Mouse (Mus musculus) liver, adult (tissue): ENCODE measurements around the gene Arid3a.

Source experiments
- GATA4 ChIP-seq: IDR thresholded peaks from 2 replicates; pipeline ENCODE4 v1.6.1; 2014; ENCODE audit warnings: mild to moderate bottlenecking, low read length; ENCODE audit not compliant: insufficient replicate concordance

Gene Arid3a

GRCm38 (mm10) chr10:79949873-79950272 lies 23.0 kb downstream of the Arid3a start:
- no peak for TF ChIP-seq GATA4

GRCm38 (mm10) chr10:79950661-79951060 lies 23.8 kb downstream of the Arid3a start:
- TF ChIP-seq GATA4, result no peak

- TF ChIP-seq GATA4, result no peak
Measured at GRCm38 (mm10) chr10:79953946-79954345, 27.1 kb downstream of the Arid3a start.

GRCm38 (mm10) chr10:79955691-79956090 lies 28.8 kb downstream of the Arid3a start:
- TF ChIP-seq GATA4, result no peak

GRCm38 (mm10) chr10:79956643-79957154 lies 29.9 kb downstream of the Arid3a start:
- no peak for TF ChIP-seq GATA4

GRCm38 (mm10) chr10:79958140-79958816 lies 31.4 kb downstream of the Arid3a start:
- no peak for TF ChIP-seq GATA4

GRCm38 (mm10) chr10:79959847-79960601 lies 33.2 kb downstream of the Arid3a start, which contains the start of gene Wdr18:
Wdr18 (plus strand) TSS chr10:79960152.
- no peak for TF ChIP-seq GATA4

- no peak for TF ChIP-seq GATA4
Measured at GRCm38 (mm10) chr10:79960671-79961294, 33.9 kb downstream of the Arid3a start.

GRCm38 (mm10) chr10:79964727-79965126 lies 37.9 kb downstream of the Arid3a start:
- TF ChIP-seq GATA4, result no peak

GRCm38 (mm10) chr10:79965325-79965724 lies 38.5 kb downstream of the Arid3a start:
- TF ChIP-seq GATA4, result no peak

GRCm38 (mm10) chr10:79966886-79967400 lies 40.1 kb downstream of the Arid3a start:
- TF ChIP-seq GATA4, result no peak

- TF ChIP-seq GATA4, result no peak
Measured at GRCm38 (mm10) chr10:79968181-79968580, 41.3 kb downstream of the Arid3a start.

- no peak for TF ChIP-seq GATA4
Measured at GRCm38 (mm10) chr10:79969124-79969568, 42.3 kb downstream of the Arid3a start.

GRCm38 (mm10) chr10:79970415-79971182 lies 43.8 kb downstream of the Arid3a start, which contains the start of gene Grin3b:
Grin3b (plus strand) TSS chr10:79970715.
- no peak for TF ChIP-seq GATA4

- TF ChIP-seq GATA4, result no peak
Measured at GRCm38 (mm10) chr10:79971183-79971497, 44.3 kb downstream of the Arid3a start.
